Mouse (Mus musculus) kidney, postnatal 36 days (tissue): Measurements from ENCODE around the gene Gm15056.

Experiments used
- DNase-seq, 2 experiments: peaks; one replicate each; pipeline ENCODE4 v3.0.0; 2021 to 2022; ENCODE audit warnings: mixed read lengths in 2 of 2

The Gm15056 gene

DNA sequence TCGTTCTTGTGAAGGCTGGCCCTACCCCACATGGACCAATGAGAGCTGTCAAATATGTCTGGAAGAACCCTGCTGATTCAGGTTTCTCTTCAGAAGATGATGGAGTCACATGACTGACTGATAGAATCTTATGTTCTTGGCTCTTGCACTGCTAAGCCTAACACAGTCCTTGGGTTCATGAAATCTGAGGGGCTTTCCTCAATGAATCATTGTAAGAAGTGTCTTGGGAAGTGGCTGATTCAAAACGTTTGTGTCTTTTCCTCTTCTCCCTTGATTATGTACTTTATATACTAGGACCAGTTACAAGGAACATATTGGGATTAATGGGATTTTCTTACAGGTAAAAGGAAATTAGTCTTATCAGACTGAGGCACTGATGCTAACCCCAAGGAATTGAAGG, at the start of gene Gm15056:
TSS of gene Gm15056 (minus strand) at position 101 of the 400 bp plus-strand sequence.
- DNase-seq, result no peak

DNA sequence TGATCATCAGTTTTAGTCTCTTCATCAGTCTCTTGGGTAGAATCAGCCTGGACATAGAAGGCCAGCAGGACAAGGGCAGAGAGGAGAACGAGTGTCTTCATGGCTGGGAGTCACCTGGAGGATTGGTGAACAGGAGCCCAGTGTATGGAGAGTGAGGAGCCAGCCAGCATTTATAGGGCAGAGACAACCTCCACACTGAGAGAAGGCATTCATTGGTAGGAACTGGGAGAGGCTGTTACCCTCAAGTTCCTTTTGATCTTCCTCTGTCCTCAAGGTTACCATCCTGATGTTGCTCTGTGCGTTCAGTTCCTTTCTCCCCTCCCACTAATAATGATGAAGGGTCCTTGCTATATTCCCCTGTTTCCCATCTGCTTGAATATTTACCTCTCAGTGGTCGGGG, 42.2 kb upstream of the Gm15056 start, which contains the start of gene AY761185:
TSS of gene AY761185 (minus strand) at position 101 of the 400 bp plus-strand sequence.
- DNase-seq, result no peak

DNA sequence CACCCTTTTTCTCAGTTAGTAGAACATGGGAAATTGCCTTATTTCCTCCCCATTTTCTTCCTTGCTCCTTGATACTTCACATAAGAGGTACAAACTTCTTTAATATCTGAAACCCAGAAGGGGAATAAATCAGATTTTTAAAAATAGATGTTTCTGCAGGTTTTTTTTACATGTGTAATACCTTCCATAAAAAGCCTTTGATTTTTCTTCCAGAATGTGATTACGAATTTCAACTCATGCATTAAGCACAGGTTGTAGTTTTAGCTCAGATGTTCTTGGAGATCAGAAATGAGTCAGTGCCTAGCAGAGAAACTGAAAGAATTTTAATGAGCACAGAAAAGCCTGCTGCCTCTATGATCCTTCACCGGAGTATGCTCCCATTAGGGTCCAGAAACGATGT, 19.5 kb upstream of the Gm15056 start, which contains the start of gene Gm6040:
TSS of gene Gm6040 (minus strand) at position 101 of the 400 bp plus-strand sequence.
- DNase-seq, result no peak

DNA sequence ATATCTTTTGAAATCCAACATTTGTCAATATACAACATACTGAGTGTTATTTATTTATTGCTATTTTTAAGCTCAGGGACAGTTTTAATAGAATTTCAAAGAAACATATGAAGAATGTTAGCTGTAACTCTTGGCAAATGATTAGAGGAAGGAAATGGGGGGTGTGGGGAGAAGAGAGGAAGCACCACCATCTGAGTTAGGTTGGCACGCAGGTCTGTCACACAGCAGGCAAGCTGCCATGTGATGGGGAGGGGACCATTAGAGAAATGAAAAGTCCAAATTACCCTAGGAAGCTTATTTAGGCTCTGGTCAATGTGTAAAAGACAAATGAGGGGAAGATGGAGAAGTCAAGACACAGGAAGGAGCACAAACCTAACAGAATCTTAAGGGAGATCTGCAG, 9.9 kb upstream of the Gm15056 start:
- DNase-seq, result no peak

DNA sequence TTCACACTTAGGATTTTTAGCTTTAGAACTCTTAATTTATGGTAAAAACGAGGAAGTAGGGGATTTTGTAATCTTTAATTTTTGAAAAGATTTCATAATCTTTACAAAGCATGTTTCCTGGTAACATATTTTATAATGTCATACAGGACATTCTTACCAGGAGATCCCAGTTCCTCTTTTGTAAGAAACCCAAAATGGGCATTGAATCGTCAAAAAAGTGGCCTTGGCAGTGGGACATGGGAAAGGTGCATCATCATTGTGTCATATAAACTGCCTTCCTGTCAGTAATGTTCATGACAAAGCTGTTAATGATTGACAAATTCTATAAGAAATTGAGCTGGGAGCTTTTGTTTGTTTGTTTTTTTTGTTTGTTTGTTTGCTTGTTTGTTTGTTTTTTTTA, 5.8 kb upstream of the Gm15056 start:
- DNase-seq, result no peak

DNA sequence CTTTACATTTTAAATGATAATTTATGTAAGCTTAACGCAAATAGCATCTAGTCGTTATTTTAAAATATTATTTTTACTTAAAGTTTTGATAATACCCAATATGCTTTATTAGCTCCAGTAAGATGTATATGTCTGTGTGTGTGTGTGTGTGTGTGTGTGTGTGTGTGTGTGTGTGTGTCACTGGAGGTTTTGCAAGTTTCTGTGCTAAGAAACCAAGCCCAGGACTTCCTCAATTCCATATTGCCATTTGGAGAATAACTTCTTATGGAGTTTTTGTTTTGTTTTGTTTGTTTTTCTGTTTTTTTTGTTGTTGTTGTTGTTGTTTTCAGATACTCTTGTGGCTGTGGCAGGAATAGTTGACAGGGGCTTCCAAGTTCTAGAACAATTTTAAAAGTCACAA, 4.7 kb upstream of the Gm15056 start:
- DNase-seq, result no peak

DNA sequence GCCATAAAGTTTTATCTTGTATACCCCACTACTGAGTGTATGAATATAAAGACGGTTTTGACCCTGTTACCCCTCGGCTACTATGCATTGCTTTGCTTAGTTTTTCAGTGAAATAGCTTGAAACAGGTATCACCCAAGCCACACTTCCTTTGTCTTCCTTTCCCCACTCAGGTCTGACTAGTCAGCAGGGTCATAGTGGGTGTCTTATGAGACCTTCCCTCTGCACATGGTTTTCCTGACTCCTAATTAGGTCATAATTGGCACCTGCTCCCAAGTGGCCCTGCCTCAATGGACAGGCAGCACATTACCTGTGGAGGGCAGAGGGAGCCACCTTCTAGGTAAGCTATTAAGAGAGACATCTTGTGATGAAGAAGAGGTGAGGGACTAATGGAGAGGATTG, 10.1 kb downstream of the Gm15056 start, which contains the start of gene Defb33:
TSS of gene Defb33 (plus strand) at position 301 of the 400 bp plus-strand sequence.
- DNase-seq, result no peak

DNA sequence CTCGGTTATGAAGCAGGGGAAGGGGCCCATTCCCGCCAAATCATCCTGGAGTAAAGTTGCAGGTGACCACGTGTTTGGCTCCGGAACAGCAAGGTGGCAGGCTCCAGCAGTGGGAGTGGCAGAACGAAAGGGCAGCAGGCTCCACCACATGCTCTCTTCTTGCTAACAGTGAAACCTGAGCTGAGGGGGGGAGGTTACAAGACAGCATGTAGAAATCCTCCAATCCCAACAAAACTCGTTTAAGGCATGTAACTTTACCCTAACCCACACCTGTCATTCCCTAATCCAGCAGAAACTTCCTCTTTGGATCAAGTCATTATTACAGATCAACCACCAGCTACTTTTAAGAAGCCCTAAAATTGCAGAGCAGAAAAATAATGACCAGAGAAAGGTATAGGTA, 27.8 kb downstream of the Gm15056 start:
- DNase-seq, result no peak
